Mouse (Mus musculus) embryonic facial prominence, embryonic 11.5 days (tissue): ENCODE data around the gene Ifrd2. TPM values are rescaled to one million over a fixed set of nuclear protein-coding genes. Genes with fewer than 3 reads are reported as not detected.

Experiments used
- ATAC-seq: fragments of 200-750 bp; cut with Nextera tagmentation; replicated peaks from 2 replicates; pipeline ENCODE4 v1.8.0; 2017; ENCODE audit warnings: low read depth; ENCODE audit not compliant: insufficient number of reproducible peaks, low FRiP score, low TSS enrichment
- DNase-seq: peaks from one replicate; pipeline ENCODE4 v3.0.0-alpha.2; 2015; ENCODE audit warnings: low spot score
- H3K27ac ChIP-seq: fragments of 300-500 bp; sonication (generic); replicated peaks from 2 replicates; pipeline ENCODE4 v1.5.1; 2014; ENCODE audit warnings: mild to moderate bottlenecking, low read depth, low read length, control low read depth
- H3K27me3 ChIP-seq: fragments of 300-500 bp; sonication (generic); 2 replicates; pipeline ENCODE4 v1.6.1; 2014; ENCODE audit warnings: mild to moderate bottlenecking, low read length, moderate library complexity, mixed read lengths; ENCODE audit not compliant: control insufficient read depth, insufficient read depth
- H3K36me3 ChIP-seq: fragments of 300-500 bp; sonication (generic); replicated peaks from 2 replicates; pipeline ENCODE4 v1.6.1; 2014; ENCODE audit warnings: low read depth, mild to moderate bottlenecking, low read length, moderate library complexity, mixed read lengths; ENCODE audit not compliant: control insufficient read depth, insufficient read depth
- H3K4me1 ChIP-seq: fragments of 300-500 bp; sonication (generic); 2 replicates; pipeline ENCODE4 v1.6.1; 2014; ENCODE audit warnings: low read length, mixed read lengths; ENCODE audit not compliant: control insufficient read depth, insufficient read depth
- H3K4me2 ChIP-seq: fragments of 300-500 bp; sonication (generic); 2 replicates; pipeline ENCODE4 v1.6.1; 2014; ENCODE audit warnings: low read depth, mild to moderate bottlenecking, control low read depth, low read length, moderate library complexity
- H3K4me3 ChIP-seq: fragments of 300-500 bp; sonication (generic); 2 replicates; pipeline ENCODE4 v1.5.1; 2014; ENCODE audit warnings: low read depth, low read length, control low read depth
- H3K9ac ChIP-seq: fragments of 300-500 bp; sonication (generic); replicated peaks from 2 replicates; pipeline ENCODE4 v1.6.1; 2014; ENCODE audit warnings: mild to moderate bottlenecking, control low read depth, low read length
- H3K9me3 ChIP-seq: fragments of 300-500 bp; sonication (generic); replicated peaks from 2 replicates; pipeline ENCODE4 v1.6.1; 2016; ENCODE audit warnings: mild to moderate bottlenecking, low read length, inconsistent platforms, mixed read lengths; ENCODE audit not compliant: control insufficient read depth
- WGBS: fragments of 180-500 bp; shearing (Covaris S2); extraction: QIAGEN DNeasy Blood & Tissue Kit; methylation state at CpG from one replicate; pipeline ENCODE4 v1.1.7; 2014; 5-methylcytosine and 5-hydroxymethylcytosine counted together
- polyA plus RNA-seq: library from polyadenylated mRNA; unstranded; fragments of >200 nt; fragmentation: Nextera tagmentation; extraction: Ambion mirVana; gene quantifications from 2 replicates; pipeline ENCODE4 v1.2.1, GENCODE M21; 2014

The Ifrd2 gene
- polyA plus RNA-seq, 1 experiment from 2014 or later: 42.3 TPM

DNA sequence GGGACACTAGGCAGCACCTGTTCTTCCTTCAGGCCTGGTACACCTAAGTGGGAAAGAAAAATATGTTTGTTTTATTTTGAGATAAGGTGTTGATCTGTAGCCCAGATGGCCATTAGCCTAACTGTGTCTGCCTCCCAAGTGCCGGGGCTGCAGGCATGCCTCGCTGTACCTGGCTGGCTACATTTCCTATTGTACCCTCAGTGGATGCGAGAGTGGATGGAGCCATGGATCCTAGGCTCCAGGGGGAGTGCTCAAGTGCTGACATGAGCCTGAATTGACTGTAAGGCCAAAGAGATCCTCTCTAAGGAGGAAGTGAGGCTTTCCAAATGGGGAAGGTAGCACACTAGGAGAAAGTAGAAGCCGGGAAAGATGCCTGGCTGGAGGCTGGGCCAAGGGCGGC, 39.5 kb upstream of the Ifrd2 start:
- Histone ChIP-seq H3K27me3 (peaks cover 5% of the 10 kb centered on the region; the same call in 1 of the 2 replicates), H3K27ac (no peak overlapping the region), H3K4me3 (no peak overlapping the region), H3K4me1 (no peaks in the 10 kb centered on the region; the same call in 1 of the 2 replicates), H3K4me2 (no peak overlapping the region), H3K9me3 (no peaks in the 10 kb centered on the region), H3K9ac (no peak overlapping the region), H3K36me3 (no peaks in the 10 kb centered on the region; the same call in 1 of the 2 replicates)
- 78% methylated on average over 5 of the region's 5 CpGs for WGBS
- ATAC-seq (no peak), DNase-seq (no peak)

DNA sequence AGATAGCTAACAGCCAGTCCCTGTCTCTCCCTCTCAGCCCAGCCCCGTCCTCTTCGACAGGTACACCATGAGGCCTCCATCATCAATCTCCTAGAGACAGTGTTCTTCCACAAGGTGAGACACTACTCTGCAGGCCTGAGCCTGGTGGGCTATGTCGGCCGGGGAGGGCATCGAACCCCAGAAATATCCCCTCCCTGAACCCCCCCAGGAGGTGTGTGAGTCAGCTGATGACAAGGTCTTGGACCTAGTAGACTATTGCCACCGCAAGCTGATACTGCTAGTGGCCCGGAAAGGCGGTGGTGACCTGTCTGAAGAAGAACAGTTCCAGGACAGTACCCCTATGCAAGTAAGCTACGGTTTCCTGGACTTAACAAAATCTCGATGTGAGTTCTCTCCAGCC, 38.6 kb upstream of the Ifrd2 start:
- no peak overlapping the region for H3K4me3 ChIP-seq
- peaks cover 5% of the 10 kb centered on the region; the same call in 1 of the 2 replicates for H3K27me3 ChIP-seq
- DNase-seq (no peak), ATAC-seq (no peak)
- H3K4me2 ChIP-seq: no peak overlapping the region
- no peaks in the 10 kb centered on the region for H3K9me3 ChIP-seq
- no peak overlapping the region for H3K9ac ChIP-seq
- no peak overlapping the region for H3K27ac ChIP-seq
- H3K4me1 ChIP-seq: no peaks in the 10 kb centered on the region; the same call in 1 of the 2 replicates
- no peaks in the 10 kb centered on the region; the same call in 1 of the 2 replicates for H3K36me3 ChIP-seq
- WGBS: 85% methylated on average over 10 of the region's 10 CpGs

- Histone ChIP-seq H3K4me3 (no peak overlapping the region), H3K27ac (no peak overlapping the region), H3K4me2 (no peak overlapping the region), H3K27me3 (peaks cover 5% of the 10 kb centered on the region; the same call in 1 of the 2 replicates), H3K4me1 (no peaks in the 10 kb centered on the region; the same call in 1 of the 2 replicates), H3K9ac (no peak overlapping the region), H3K36me3 (no peaks in the 10 kb centered on the region; the same call in 1 of the 2 replicates), H3K9me3 (no peaks in the 10 kb centered on the region)
- WGBS: 81% methylated on average over 20 of the region's 20 CpGs
- ATAC-seq (no peak), DNase-seq (no peak)
Observed at GRCm38 (mm10) chr9:107549297-107550074, 38.0 kb upstream of the Ifrd2 start.

GRCm38 (mm10) chr9:107550491-107551116, 36.8 kb upstream of the Ifrd2 start:
- Histone ChIP-seq H3K4me1 (no peaks in the 10 kb centered on the region; the same call in 1 of the 2 replicates), H3K27me3 (peaks cover 5% of the 10 kb centered on the region; the same call in 1 of the 2 replicates), H3K9me3 (no peaks in the 10 kb centered on the region), H3K36me3 (no peaks in the 10 kb centered on the region), H3K27ac (no peak overlapping the region), H3K4me3 (peak overlapping the region; percentile 50), H3K4me2 (peak overlapping the region; percentile 92), H3K9ac (peak overlapping the region; percentile 82; the same call in 1 of the 2 replicates)
- 20% methylated on average over 23 of the region's 23 CpGs for WGBS
- no peak for ATAC-seq
- no peak for DNase-seq

DNA sequence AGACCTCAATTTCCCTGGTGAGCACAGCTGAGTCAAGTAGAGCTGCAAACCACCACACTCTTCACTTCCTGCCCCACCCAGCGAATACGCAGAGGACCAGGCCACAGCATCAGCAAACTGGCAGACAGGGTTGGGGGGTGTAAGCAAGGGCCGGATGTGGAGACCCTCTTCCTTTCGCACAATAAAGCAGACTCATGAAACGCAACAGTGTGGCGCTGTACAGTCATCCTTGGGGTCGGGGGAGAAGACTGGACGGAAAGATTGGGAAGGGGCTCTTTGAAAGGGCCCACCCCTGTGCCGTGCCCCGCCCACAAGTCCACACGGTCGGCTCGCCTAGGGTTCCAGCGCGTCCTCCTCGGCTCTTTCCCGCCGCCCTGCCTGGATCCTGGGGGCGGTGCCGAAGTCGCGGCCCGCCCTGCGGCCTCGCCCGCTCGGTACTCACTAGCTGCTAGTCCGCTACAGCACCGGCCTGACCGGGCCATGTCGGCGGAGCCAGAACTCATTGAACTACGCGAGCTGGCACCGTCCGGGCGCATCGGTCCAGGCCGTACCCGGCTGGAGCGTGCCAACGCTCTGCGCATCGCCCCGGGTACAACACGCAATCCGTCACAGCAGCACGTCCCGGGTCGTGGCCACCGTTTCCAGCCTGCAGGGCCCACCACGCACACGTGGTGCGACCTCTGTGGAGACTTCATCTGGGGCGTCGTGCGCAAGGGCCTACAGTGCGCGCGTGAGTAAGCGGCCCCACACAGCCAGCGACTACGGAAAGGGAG, 36.1 kb upstream of the Ifrd2 start, which contains the start of gene Rassf1:
Rassf1 (plus strand) TSS at position 439 of the 773 bp plus-strand sequence.
- H3K36me3 ChIP-seq: no peaks in the 10 kb centered on the region
- H3K9me3 ChIP-seq: no peaks in the 10 kb centered on the region
- peak within 1 kb of the TSS; percentile 50 for H3K4me3 ChIP-seq
- H3K4me1 ChIP-seq: no peaks in the 10 kb centered on the region; the same call in none of the 2 replicates
- peak; percentile 78 for DNase-seq
- under 1% methylated on average over 54 of the region's 63 CpGs for WGBS
- peak within 1 kb of the TSS; percentile 82 for H3K9ac ChIP-seq
- ATAC-seq: peak; percentile 10
- peak within 1 kb of the TSS; percentile 92 for H3K4me2 ChIP-seq
- no peak within 1 kb of the TSS for H3K27ac ChIP-seq
- peaks cover 5% of the 10 kb centered on the region; the same call in 1 of the 2 replicates for H3K27me3 ChIP-seq

- H3K4me1 ChIP-seq: no peaks in the 10 kb centered on the region; the same call in none of the 2 replicates
- peak overlapping the region; percentile 92 for H3K4me2 ChIP-seq
- H3K9ac ChIP-seq: peak overlapping the region; percentile 82
- no peak overlapping the region for H3K27ac ChIP-seq
- H3K27me3 ChIP-seq: peaks cover 5% of the 10 kb centered on the region; the same call in 1 of the 2 replicates
- ATAC-seq (no peak), DNase-seq (peak; percentile 38)
- no peaks in the 10 kb centered on the region for H3K9me3 ChIP-seq
- H3K4me3 ChIP-seq: peak overlapping the region; percentile 50
- no peaks in the 10 kb centered on the region; the same call in 1 of the 2 replicates for H3K36me3 ChIP-seq
- WGBS: 8% methylated on average over 8 of the region's 8 CpGs
Observed at GRCm38 (mm10) chr9:107551890-107552355, 35.5 kb upstream of the Ifrd2 start.

DNA sequence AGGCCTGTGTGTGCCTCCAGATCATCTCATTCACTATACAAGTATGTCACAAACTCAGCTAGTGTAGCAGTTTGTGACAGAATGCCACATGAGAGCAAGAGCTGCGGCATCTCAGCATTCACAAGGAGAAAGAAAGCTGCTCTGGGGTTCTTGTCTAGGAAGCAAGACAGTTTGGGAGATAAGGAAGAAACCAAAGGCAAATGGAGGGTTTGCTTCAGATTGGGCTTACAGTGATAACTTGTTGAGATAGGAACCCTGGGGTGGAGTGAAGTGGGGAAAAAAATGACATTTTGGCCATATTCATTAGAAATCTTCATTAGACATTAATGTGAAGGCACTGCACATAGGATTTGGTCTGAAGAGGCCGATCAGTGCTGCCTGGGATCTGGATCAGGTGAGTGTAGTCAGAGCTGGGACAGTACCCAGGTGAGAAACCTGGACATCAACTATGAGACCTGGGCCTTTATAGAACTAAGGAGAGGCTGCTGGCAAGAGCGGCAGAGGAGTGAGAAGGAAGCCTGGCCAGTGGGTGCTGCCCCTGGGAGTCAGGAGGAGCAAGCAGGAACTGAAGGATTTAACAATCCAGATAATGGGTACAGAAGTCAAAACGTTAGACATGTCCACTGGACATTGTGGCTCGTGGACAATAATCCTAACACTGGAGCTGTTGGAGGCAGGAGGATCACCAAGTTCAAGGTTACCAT, 34.6 kb upstream of the Ifrd2 start:
- H3K4me3 ChIP-seq: no peak overlapping the region
- peak overlapping the region; percentile 5; the same call in 1 of the 2 replicates for H3K4me2 ChIP-seq

More for the DNA sequence above, 34.6 kb upstream of the Ifrd2 start:
- H3K9me3 ChIP-seq: no peaks in the 10 kb centered on the region
- DNase-seq (no peak), ATAC-seq (no peak)
- 76% methylated on average over 5 of the region's 5 CpGs for WGBS
- H3K27me3 ChIP-seq: peaks cover 5% of the 10 kb centered on the region; the same call in 1 of the 2 replicates
- no peak overlapping the region; the same call in 1 of the 2 replicates for H3K9ac ChIP-seq
- no peak overlapping the region for H3K27ac ChIP-seq
- no peaks in the 10 kb centered on the region; the same call in none of the 2 replicates for H3K4me1 ChIP-seq
- H3K36me3 ChIP-seq: no peaks in the 10 kb centered on the region; the same call in 1 of the 2 replicates
